Mouse (Mus musculus) kidney, adult 2 months (tissue): ENCODE measurements at regions not wholly inside any gene's neighbourhood (a gene's known extent, or its start where the extent isn't known, plus 50 kb on each side); places are given as distances from the start of the nearest gene placed in this dataset.

ENCODE experiments used
- DNase-seq: peaks from one replicate; pipeline ENCODE4 v3.0.0; 2021
- H3K27ac ChIP-seq: fragments of 200-500 bp; 2 replicates; pipeline ENCODE4 v1.5.1; 2012; ENCODE audit warnings: low read depth, low read length, control low read depth, inconsistent platforms; ENCODE audit not compliant: insufficient read depth
- H3K27me3 ChIP-seq: fragments of 200-500 bp; replicated peaks from 2 replicates; pipeline ENCODE4 v1.6.1; 2012; ENCODE audit warnings: mild to moderate bottlenecking, moderate library complexity, low read length, inconsistent platforms; ENCODE audit not compliant: control insufficient read depth, insufficient read depth
- H3K36me3 ChIP-seq: fragments of 200-500 bp; 2 replicates; pipeline ENCODE4 v1.6.1; 2012; ENCODE audit warnings: mild to moderate bottlenecking, moderate library complexity, low read length, inconsistent platforms; ENCODE audit not compliant: control insufficient read depth, insufficient read depth
- H3K4me1 ChIP-seq: fragments of 200-500 bp; 2 replicates; pipeline ENCODE4 v1.6.1; 2011; ENCODE audit warnings: low read length; ENCODE audit not compliant: control insufficient read depth, insufficient read depth
- H3K4me3 ChIP-seq: fragments of 200-500 bp; 2 replicates; pipeline ENCODE4 v1.5.1; 2011; ENCODE audit warnings: mild to moderate bottlenecking, low read depth, low read length, control low read depth; ENCODE audit not compliant: insufficient read depth
- CTCF ChIP-seq: fragments of 200-500 bp; conservative IDR thresholded peaks from 2 replicates; pipeline ENCODE4 v1.5.1; 2011; ENCODE audit warnings: low read depth, mild to moderate bottlenecking, control low read depth, low read length, moderate library complexity, mixed read lengths; ENCODE audit not compliant: insufficient read depth, insufficient read length
- POLR2A ChIP-seq: fragments of 200-500 bp; IDR thresholded peaks from one replicate; pipeline ENCODE4 v1.6.1; 2011; ENCODE audit warnings: low read depth, low read length, control low read depth
- WGBS: fragments of 180-500 bp; shearing (Covaris S2); methylation state at CpG from one replicate; pipeline ENCODE4 v1.1.7; 2018; 5-methylcytosine and 5-hydroxymethylcytosine counted together

DNA sequence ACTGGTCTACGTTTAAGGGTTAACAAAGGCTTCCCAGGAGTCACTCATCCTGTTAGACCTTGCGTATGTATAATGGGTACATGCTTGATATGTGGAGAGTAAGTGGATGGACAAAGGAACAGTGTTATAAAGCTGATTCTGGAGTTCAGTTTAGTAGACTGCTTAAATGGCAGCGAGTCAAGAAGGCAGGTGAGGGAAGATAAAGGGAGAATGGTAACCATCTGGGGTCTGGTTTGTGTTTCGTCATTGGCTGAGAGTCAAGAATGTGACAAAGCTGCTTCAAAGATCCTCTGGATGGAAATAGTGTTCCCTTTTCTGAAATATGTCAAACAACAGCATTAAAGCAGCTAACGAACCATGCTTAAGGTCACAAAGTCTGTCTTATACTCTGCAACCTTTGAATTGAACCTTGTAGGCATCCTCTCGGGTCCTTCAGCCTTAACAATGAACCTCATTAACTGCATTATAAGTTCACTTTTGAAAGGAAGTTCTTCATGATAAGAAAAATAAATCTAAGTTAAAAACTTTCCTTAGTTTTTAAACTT is 286.9 kb upstream of the 4930452B06Rik start:
- DNase-seq: no peak
- Histone ChIP-seq H3K27ac (no peak overlapping the region), H3K4me3 (no peak overlapping the region), H3K4me1 (no peaks in the 10 kb centered on the region), H3K36me3 (no peaks in the 10 kb centered on the region), H3K27me3 (no peaks in the 10 kb centered on the region)
- WGBS: 60% methylated on average over 6 of the region's 6 CpGs
- TF ChIP-seq CTCF (no peak), POLR2A (no peak)

DNA sequence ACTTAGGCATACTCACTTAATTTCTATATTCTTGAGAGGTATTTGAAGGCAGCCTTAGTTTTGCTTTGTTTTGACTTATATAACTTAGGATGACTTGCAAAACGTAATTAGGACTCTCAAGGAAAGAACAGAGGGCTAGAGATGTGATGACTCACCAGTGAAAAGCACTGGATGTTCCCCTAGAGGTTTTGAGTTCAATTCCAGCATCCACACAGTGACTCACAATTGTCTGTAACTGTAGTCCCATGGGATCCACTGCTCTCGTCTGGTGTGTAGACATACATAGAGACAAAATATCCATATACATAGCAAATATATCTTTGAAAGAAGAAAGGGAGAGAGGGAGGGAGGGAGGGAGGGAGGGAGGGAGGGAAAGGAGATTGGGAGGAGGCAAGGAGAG is 282.7 kb upstream of the 4930452B06Rik start:
- no peak for DNase-seq
- no peak for TF ChIP-seq CTCF
- TF ChIP-seq POLR2A: no peak
- H3K27ac ChIP-seq: no peak overlapping the region
- no peaks in the 10 kb centered on the region for H3K36me3 ChIP-seq
- H3K27me3 ChIP-seq: no peaks in the 10 kb centered on the region
- H3K4me3 ChIP-seq: no peak overlapping the region
- no peaks in the 10 kb centered on the region for H3K4me1 ChIP-seq
- WGBS: 52% methylated on average over 2 of the region's 2 CpGs

DNA sequence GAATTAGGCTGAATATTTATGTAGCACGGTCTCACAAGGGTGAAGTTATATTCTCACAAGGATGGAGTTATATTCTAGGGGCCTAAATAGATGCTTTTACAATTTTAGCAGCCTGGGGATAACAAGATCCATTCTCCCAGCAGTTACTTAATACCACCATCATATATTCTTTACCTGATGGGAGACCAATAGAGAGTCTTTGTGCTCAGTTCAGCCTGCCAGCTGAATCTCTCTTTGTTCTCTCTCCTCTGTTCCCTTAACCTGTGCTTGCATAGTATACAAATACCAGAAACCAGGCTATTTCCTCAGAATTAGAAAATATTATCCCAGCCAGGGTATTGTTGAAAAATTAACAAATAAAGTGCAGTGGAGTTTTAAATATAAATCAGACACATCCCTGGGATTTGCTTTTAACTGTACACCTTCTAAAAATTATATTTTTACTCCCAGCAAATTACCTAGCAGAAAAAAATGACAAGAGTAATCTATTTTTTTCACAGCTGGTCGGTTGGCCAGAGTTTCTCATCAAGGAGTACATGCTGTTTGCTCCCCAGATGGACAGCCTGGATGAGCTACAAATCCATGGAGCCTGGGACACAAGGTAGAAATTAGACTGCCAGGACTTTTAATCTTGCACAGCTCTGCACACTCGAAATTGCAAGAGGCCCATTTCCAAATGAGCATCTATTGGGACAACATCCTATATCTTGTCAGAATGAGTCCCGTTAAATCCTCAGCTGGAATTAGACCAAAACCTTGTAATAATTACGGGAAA is 281.0 kb upstream of the 4930452B06Rik start:
- Histone ChIP-seq H3K27ac (no peak overlapping the region), H3K4me1 (no peaks in the 10 kb centered on the region), H3K27me3 (no peaks in the 10 kb centered on the region), H3K36me3 (no peaks in the 10 kb centered on the region), H3K4me3 (no peak overlapping the region)
- DNase-seq: no peak
- 75% methylated on average over 5 of the region's 5 CpGs for WGBS
- no peak for TF ChIP-seq CTCF
- TF ChIP-seq POLR2A: no peak

DNA sequence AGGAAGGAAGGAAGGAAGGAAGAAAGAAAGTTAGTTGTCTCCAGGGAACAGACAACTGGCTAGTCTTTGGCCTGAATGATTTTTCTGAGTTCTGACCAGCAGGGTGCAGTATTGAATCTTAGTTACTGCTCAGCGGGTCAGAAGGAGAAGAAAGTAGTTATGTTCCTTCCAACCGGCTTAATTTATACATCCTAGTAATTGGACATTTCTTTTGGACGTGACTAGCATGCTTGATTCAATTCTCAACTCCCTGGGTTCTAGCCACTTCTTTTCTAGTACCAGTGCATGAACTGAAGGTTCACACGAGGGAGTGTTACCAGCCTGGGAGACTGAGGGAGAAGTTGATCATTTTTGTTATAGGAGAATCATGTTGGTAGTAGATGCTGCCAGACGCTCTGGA is 269.1 kb upstream of the 4930452B06Rik start:
- Histone ChIP-seq H3K4me3 (no peak overlapping the region), H3K36me3 (no peaks in the 10 kb centered on the region), H3K4me1 (no peaks in the 10 kb centered on the region), H3K27ac (no peak overlapping the region), H3K27me3 (no peaks in the 10 kb centered on the region)
- TF ChIP-seq POLR2A (no peak), CTCF (no peak)
- 26% methylated on average over 5 of the region's 5 CpGs for WGBS
- peak; percentile 50 for DNase-seq
